Mouse (Mus musculus): ENCODE measurements around the gene Prpf3.
"Not testable (repeated sequence)": the region's sequence is repeated elsewhere in the genome, so short reads cannot be mapped to it uniquely, and the experiment has no call there.

Gene Prpf3

DNA sequence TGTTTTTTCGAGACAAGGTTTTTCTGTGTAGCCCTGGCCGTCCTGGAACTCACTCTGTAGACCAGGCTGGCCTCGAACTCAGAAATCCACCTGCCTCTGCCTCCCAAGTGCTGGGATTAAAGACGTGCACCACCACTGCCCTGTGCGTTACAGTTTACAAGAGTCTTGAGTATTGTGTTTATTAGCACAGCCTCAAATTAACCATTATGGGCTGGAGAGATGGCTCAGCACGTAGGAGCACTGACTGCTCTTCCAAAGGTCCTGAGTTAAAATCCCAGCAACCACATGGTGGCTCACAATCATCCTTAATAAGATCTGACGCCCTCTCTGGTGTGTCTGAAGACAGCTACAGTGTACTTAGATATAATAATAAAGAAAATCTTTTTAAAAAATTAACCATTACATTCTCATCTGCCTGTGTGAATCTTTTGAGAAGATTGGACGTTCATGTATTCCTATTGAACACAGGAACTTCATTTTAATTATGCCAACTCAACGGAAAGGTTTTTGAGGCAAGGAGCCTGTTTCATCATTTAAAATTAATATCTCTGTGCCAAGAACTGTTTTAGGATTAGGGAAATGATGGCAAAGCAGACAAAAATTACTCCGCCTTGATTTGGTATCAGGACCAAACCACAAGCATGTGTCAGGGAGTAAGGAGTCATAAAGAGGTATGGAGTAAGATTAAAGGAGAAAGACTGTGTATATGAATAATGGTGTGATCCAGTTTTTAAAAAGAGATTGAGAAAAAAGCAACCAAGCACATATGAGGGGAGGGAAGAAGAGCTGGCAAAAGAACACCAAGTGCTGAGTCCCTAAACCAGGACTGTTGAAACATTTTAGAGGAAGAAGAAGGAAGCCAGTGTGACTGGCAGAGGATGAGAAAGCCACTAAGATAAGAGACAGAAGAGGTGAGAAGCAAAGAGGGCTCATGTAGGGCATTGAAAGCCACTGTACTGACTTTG lies 35.4 kb downstream of the Prpf3 start:
- no peak for DNase-seq (ENCODE audit: extremely low spot score, low spot score)

DNA sequence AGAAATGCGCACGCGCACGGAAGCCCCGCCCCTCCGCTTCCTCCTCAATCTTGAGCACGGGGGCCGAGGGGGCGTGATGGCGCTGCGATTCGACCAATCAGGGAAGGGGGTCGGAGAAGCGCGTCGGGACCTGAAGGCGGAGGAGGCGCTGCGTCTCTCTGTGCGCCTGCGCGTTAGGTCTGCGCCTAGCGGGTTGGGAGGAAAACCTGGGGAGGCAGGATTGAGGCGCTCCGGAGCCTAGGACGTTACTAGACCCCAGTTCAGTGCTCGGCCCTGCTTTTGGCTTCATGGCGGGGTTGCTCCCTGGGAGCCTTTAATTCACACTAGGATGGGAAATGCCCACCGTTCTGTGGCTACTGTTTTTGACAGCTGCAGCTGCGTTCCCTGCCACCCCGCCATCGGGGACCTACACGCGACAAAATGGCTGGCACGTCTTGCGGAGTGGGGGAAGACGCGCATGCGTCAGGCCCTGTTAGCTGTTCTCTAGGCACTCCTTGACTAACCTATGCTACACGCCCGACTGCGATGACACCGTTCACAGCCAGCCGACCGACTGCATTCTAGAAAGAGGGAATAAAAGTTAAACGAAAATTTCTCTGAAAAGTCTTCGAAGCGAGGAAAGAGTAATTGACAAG lies 36.2 kb downstream of the Prpf3 start:
- DNase-seq (ENCODE audit: extremely low spot score, low spot score): peak; percentile 98

DNA sequence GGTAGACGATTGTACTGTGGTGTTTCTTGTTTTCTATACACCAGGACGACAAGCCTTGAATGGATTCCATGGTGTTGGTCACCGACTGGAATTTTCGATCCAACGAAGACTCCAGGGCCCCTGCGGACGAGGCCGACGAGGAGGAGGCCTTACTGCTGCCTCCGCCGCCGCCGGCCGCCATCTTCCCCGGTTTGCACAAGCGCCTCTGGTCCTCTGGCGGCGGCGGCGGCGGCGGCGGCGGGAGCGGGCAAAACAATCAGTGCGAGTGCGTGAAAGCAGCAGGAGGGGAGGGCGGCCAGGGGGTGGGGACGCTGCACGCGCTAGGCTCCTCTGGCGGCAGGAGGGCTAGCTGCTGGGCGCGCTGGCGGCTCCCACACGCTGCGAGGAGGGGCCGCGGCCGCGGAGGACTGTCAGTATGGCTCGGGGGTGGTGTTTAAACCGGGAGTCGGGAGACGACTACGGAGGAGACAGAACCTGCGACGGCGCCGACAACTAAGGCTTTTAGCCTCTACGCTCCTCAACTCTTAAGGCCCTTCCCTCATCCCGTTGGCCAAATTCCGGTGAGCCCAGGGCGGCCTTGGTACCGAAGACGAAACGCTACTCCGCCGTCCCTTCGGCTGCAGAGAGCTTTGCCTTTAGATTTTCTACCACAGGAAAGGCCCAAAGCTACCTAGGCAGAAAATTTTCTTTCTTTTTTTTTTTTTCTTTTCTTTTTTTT lies 37.0 kb downstream of the Prpf3 start, which contains the start of gene Rprd2:
Rprd2 (minus strand) TSS at position 293 of the 718 bp plus-strand sequence.
- peak; percentile 87 for DNase-seq (ENCODE audit: extremely low spot score, low spot score)

DNA sequence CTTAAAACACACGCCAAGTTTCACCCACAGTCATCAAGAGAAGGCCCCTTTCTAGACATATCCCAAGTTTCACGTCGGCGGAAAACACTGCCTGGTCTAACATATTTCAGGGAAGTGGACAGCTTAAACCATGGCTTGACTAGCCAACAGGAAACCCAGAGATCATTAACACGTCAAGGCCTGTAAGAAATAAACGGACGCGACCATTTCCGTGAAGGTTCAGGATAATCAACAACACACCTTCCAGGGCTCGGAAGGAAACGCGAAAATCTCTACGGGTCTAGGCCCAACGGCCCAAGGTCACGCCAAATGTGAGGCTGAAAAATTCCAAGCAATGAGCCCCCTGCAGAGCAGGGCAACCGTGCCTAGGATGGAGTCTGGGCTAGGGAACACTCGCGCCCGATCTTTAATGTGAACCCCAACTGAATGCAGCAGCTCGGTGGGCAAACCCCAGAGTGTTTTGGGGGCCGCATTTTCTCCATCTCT lies 37.6 kb downstream of the Prpf3 start:
- no peak for DNase-seq (ENCODE audit: extremely low spot score, low spot score)

DNA sequence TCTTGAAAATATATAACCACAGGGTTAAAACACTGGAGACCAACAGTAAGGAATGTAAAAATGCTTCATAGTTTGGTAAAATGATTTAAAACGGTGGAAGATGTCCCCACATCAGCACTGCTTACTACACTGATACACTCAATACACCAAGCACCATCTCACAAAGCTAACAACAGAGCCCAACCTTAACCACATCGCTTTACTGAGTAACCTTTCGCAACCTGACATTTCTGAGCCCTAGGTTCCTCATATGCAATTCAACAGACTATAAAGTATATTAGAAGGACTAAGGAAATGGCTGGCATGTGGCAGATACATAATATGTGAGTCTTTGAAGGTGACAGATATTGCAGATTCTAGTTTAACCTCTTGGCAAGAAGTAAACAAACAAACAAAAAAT lies 39.0 kb downstream of the Prpf3 start:
- DNase-seq (ENCODE audit: extremely low spot score, low spot score): no peak

DNA sequence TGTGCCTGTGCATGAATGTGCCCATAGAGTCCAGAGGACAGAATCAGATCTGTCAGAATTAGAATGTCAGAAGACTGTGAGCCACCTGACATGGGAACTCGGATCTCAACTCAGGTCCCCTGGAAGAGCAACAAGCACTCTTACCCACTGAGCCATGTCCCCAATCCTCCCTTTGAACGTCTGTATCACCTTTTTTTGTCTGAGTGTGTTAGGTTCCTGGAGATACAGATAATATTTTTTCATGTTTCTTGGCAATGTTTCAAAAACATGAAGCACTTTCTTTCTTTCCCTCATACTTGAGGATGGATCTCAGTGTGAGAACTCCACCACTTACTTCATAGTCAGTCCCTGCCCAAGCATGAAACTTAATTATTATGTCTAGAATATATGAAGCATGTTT lies 47.3 kb downstream of the Prpf3 start:
- no peak for DNase-seq (ENCODE audit: extremely low spot score, low spot score)

DNA sequence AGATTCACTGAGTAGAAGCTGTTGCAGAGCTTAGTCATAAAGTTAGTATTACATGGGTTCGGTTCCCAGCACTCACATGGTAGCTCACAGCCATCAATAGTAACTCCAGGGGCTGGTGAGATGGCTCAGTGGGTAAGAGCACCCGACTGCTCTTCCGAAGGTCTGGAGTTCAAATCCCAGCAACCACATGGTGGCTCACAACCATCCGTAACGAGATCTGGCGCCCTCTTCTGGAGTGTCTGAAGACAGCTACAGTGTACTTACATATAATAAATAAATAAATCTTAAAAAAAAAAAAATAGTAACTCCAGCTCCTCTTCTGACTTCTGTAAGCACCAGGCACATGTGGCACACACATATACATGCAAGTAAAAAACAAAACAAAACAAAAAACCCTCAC lies 48.1 kb downstream of the Prpf3 start:
- DNase-seq (ENCODE audit: extremely low spot score, low spot score): not testable (repeated sequence)

DNA sequence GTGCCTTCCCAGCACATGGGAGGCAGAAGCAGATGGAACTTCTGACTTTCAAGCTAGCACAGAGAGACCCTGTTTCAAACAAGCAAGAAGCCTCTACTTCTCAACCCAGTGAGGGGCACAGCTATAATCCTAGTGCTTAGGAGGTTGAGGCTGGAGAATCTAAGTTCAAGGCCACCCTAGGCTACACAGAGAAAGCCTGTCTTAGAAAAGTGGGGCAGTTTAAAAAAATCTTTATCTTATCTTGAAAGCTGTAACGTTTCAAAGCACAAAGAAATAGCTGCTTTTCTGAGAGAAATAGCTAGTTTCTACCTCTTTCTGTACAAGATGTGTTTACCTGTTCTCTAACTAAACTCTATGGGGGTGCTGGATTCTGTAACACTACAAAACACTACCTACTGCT lies 49.0 kb downstream of the Prpf3 start:
- DNase-seq (ENCODE audit: extremely low spot score, low spot score): no peak

DNA sequence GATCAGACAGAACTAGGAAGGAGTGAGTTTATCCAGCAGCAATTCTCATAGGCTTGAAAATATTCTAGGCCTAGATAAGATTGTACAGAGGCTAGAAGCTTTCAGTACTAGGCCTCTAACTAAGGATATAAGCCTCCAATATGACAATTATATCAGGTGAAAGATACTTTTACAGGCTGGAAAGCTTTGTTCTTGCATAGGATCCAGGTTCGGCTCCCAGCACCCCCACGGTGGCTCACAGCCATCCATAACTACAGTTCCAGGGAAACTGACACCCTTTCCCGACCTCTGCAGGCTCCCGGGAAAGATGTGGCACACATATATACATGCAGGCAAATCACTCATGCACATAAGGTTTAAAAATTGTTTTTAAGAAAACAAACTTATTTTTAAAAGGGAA lies 51.8 kb downstream of the Prpf3 start:
- no peak for DNase-seq (ENCODE audit: extremely low spot score, low spot score)

DNA sequence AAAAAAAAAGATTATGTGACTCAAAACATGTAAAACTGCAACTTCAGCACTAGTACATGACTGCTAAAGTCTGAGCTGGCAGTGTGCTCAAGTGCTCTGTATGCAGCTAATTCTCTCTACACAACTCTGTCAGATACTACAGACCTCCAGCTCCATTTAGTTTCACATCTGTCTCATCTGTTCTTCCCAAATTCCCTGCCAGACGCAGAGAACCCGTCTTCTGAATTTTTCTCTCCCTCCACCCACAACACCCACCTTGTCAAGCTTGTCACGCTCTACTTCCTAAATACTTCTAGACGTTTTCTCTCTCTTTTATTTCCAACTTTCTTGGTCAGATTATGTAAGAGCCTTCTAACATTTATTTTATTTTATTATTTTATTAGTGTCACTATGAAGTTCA lies 56.9 kb downstream of the Prpf3 start:
- no peak for DNase-seq (ENCODE audit: extremely low spot score, low spot score)

DNA sequence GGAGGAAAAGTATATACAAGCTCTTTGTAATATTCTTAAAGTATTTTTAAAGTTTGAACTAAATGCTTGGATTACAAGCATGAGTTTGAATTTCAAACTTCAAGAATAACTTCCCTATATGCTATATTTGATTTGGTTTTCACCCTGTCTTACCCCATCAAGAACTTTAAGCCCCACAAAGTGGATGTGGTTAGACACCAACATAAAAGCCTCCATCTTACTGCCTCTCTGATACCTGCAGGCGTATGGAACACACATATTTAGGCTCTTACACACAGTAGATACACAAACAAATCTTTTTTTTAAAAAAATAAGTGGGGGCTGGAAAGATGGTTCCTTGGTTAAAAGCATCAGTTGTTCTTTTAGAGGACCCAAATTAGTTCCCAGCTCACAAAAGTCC lies 61.4 kb downstream of the Prpf3 start:
- no peak for DNase-seq (ENCODE audit: extremely low spot score, low spot score)

DNA sequence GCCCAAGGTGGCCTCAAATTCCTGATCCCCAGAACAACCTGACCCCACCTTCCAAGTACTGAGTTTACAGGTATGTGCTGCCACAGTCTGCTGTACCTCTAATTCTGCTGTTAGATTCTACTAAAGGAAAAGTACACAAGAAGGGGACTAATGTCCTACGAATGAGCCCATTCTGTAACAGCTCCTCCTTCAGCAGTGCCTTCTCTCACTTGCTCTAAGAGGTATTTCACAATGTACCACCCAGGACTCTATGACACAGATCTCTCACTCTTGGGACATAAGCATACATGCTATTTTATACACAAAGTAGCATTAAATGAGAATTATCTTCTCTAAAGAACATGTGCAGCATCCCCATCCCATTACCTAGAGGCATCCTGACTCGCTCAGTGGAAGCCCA lies 62.0 kb downstream of the Prpf3 start:
- no peak for DNase-seq (ENCODE audit: extremely low spot score, low spot score)

DNA sequence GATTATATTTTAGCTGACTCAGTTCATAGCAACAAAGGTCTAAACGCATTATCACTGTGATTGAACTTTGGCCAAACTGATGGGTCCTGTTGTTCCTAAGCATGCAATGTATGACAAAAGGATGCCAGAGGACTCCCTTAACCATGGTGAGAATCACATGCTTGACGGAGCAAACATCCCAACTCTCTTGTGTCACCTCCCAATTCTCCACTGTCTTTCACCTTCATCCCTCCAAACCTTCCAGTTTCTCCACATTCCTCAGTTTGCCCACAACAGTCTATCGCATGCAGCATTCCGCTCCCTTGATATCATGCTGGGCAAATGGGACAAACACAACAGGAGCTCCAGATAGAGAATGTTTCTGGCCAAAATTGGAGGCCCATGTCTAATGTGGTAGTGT lies 70.2 kb downstream of the Prpf3 start:
- no peak for DNase-seq (ENCODE audit: extremely low spot score, low spot score)
